Mouse (Mus musculus) megakaryocyte-erythroid progenitor cell, adult 5 weeks (primary cell): Measurements from ENCODE around the gene Dhtkd1. TPM values are rescaled to one million over a fixed set of nuclear protein-coding genes. Genes with fewer than 3 reads are reported as not detected.

Source experiments
- polyA plus RNA-seq: library from polyadenylated mRNA; stranded (reverse); fragments of >175 nt; gene quantifications from 2 replicates; pipeline ENCODE4 v1.2.3, GENCODE M21; 2012

The Dhtkd1 gene
- polyA plus RNA-seq, result 0.23 TPM in 2 replicates

DNA sequence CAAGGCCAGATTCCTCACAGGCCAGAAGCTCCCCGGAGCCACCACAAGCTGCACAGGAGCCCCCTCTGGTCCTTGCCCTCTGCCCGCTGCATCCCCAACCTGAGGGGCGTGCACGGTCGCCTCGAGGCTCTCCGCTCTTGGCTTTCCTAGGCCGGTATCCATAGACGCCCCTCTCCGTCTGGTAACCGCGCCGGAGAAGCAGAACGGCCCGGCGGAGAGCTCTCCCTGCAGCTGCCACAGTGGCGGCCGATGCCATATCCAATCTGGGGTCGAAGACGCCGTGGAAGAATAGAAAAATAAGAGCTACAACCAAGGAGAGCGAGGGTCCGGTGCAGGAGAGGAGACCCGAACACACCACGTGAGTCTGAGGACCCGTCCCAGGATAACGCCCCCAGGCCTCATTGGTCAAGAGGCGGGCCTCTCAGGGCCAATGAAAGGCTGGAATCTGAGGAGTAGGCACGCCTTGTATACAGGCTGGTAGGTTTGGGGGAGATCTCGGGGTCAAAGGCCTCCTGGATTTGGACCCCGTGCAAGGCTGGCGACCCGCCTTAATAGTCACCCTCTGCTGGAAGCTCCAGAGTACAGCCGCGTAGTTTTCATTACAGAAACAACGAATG, at the start of gene Dhtkd1:
Gene Dhtkd1, minus strand, starts transcription at position 377 of the 617 bp plus-strand sequence.

DNA sequence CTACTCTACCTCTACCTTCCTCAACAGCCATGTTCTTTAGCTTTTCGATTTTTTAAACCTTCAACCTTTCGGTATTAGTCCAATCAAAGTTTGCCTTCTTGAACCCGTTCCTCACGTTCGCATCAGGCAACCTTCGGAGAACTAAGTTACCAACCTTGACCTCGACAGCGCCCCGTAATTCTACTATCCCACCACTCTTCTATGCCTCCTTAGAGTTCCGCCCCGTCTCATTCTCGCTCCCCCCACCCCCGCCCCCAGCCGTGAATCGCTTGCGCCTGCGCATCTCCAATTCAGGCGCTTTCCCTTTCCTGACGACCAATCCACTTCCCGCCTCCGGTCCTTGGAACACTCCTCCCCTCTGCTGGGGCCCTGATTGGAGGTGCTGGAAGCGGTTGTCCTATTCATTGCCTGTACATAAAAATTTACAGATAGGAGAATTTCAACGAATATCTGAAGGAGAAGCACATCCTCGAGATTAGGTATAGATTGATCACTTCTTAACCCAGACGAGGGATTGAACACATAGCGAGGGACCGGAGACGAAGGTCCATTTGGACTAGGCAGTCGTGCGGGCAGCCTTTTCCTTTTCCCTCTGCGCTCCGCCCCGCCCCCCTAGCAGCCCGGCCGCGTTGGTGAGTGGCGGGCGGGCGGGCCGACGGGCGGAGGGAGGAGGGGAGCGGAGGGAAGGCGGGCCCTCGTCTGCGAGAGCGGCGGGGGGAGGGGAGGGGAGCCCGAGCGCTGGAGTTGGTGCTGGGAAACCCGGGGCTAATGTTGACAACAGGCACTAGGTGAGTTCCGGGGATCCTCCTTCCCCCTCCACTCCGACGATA, 8.4 kb upstream of the Dhtkd1 start, which contains the start of gene Upf2:
Gene Upf2, plus strand, starts transcription at position 704 of the 830 bp plus-strand sequence.

DNA sequence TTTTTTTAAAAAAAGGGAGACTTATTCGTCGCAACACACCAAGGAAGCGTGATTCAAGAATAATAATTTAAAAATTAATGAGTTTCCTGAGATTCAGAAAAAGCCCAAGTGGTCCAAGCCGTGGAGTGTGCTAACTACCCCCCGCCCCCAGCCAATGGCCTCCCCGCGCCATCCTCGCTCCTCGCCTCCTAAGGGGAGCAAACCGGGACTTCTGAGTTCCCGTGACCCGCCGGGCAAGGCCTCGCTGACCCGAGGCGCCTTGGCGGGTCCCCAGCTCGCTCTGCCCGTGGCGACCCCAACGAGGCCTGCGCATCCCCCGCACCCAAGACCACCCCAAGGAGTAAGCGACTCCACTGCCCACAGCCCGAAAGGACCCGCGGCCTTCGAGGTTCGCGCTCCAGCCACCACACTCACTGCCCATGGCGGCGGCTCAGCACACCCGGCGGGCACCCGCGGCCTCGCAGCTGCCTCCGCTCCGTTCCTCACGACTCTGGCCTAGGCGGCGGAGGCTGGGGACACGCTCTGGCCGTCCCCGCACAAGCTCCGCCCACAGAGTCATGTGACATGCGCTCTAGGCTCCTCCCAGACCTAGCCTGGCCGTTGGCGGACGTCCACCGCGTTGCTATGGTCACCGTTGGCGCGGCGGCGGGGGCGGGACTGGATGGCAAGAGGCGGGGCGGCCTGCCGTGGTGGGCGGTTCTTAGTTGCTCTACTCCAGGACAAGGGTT, 47.6 kb downstream of the Dhtkd1 start, which contains the start of gene Sec61a2:
Gene Sec61a2, minus strand, starts transcription at position 590 of the 728 bp plus-strand sequence.

GRCm38 (mm10) chr2:5862834-5863233, 79.8 kb downstream of the Dhtkd1 start, which contains the start of gene Gm13199:
Gene Gm13199, minus strand, starts transcription at chr2:5862934.

Other genes with a start within 250 kb of the Dhtkd1 start
- 5.6 and 6.8 TPM in 2 replicates for gene Camk1d, start 228.3 kb downstream of the Dhtkd1 start, polyA plus RNA-seq
- gene Nudt5, start 97.8 kb downstream of the Dhtkd1 start, polyA plus RNA-seq, result 11.3 and 15.3 TPM in 2 replicates
- gene Cdc123, start 97.6 kb downstream of the Dhtkd1 start, polyA plus RNA-seq, result 84.9 and 101 TPM in 2 replicates
- gene Gm13199, start 79.9 kb downstream of the Dhtkd1 start, polyA plus RNA-seq, result 0.12 and 0.24 TPM in 2 replicates
- gene Sec61a2, start 47.4 kb downstream of the Dhtkd1 start, polyA plus RNA-seq, result 1.4 and 1.9 TPM in 2 replicates
- 5.2 and 6.8 TPM in 2 replicates for gene Upf2, start 8.7 kb upstream of the Dhtkd1 start, polyA plus RNA-seq
- gene Proser2, start 187.4 kb upstream of the Dhtkd1 start, polyA plus RNA-seq, result 1.7 and 3.0 TPM in 2 replicates